Mouse (Mus musculus): ENCODE data around the gene Abhd14a. TPM values are rescaled to one million over a fixed set of nuclear protein-coding genes. Genes with fewer than 3 reads are reported as not detected.

Gene Abhd14a
- total and polyA plus RNA-seq, 3 experiments = 18.7 to 33.2 (median 21.8) TPM

DNA sequence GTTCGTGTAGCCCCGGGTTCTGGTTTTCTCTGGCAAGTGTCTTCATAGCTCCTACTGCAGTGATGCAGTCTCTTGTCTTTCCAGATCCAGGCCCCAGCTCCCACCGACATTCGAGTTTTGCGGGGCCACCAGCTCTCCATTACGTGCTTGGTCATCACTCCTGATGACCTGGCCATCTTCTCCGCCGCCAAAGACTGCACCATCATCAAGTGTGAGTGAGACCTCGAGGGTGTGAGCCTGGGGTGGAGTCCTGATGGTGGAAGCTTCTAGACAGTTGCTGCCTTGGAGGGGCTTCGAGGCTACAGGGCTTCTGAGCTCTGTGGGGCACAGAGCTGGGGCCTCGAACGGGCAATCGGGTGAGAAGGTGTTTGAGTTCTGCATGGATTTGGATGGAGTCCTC, 34.2 kb upstream of the Abhd14a start:
- Histone ChIP-seq H3K27me3 (ENCODE audit: control insufficient read depth, insufficient read depth, low read length) (no peaks in the 10 kb centered on the region), H3K36me3 (ENCODE audit: control insufficient read depth, insufficient read depth, low read length) (no peaks in the 10 kb centered on the region), H3K79me2 (replicated peaks; ENCODE audit: control insufficient read depth, insufficient read depth, low read length) (no peaks in the 10 kb centered on the region), H3K27ac (no peak overlapping the region), H3K9ac (ENCODE audit: low read depth, low read length) (no peak overlapping the region), H3K4me1 (ENCODE audit: control insufficient read depth, insufficient read depth, low read length) (peaks cover 5% of the 10 kb centered on the region; the same call in 1 of the 2 replicates), H3K4me3 (no peak overlapping the region)
- TF ChIP-seq EP300 (IDR thresholded peaks at IDR 0.05; ENCODE audit: insufficient read depth, low read depth, low read length) (no peak), POLR2A (IDR thresholded peaks at IDR 0.05; ENCODE audit: insufficient read depth, low read depth, low read length) (no peak), CTCF (IDR thresholded peaks at IDR 0.05) (no peak)
- intact Hi-C loops (cut with DNase I) = no loop called here
- DNase-seq = peak in 1 of 2 experiments; percentile 9
- WGBS = 88% methylated on average over 13 of the region's 13 CpGs

- Histone ChIP-seq H3K4me1 (ENCODE audit: control insufficient read depth, insufficient read depth, low read length) (peaks cover 7% of the 10 kb centered on the region), H3K27ac (no peak overlapping the region), H3K9ac (ENCODE audit: low read depth, low read length) (no peak overlapping the region), H3K4me3 (no peak overlapping the region), H3K27me3 (ENCODE audit: control insufficient read depth, insufficient read depth, low read length) (no peaks in the 10 kb centered on the region), H3K36me3 (ENCODE audit: control insufficient read depth, insufficient read depth, low read length) (no peaks in the 10 kb centered on the region), H3K79me2 (replicated peaks; ENCODE audit: control insufficient read depth, insufficient read depth, low read length) (no peaks in the 10 kb centered on the region)
- WGBS = 86% methylated on average over 15 of the region's 15 CpGs
- DNase-seq = peak in 1 of 2 experiments; percentile 12
- intact Hi-C loops (cut with DNase I) = no loop called here
- TF ChIP-seq EP300 (IDR thresholded peaks at IDR 0.05; ENCODE audit: insufficient read depth, low read depth, low read length) (no peak), POLR2A (IDR thresholded peaks at IDR 0.05; ENCODE audit: insufficient read depth, low read depth, low read length) (no peak), CTCF (IDR thresholded peaks at IDR 0.05) (no peak)
Measured at GRCm38 (mm10) chr9:106481075-106481474, 33.6 kb upstream of the Abhd14a start.

- Histone ChIP-seq H3K27ac (no peak overlapping the region), H3K79me2 (replicated peaks; ENCODE audit: control insufficient read depth, insufficient read depth, low read length) (no peaks in the 10 kb centered on the region), H3K4me1 (ENCODE audit: control insufficient read depth, insufficient read depth, low read length) (peaks cover 8% of the 10 kb centered on the region), H3K4me3 (no peak overlapping the region), H3K9ac (ENCODE audit: low read depth, low read length) (no peak overlapping the region), H3K27me3 (ENCODE audit: control insufficient read depth, insufficient read depth, low read length) (no peaks in the 10 kb centered on the region), H3K36me3 (ENCODE audit: control insufficient read depth, insufficient read depth, low read length) (no peaks in the 10 kb centered on the region)
- DNase-seq = no peak
- WGBS = 84% methylated on average over 7 of the region's 7 CpGs
- intact Hi-C loops (cut with DNase I) = no loop called here
- TF ChIP-seq CTCF (IDR thresholded peaks at IDR 0.05) = no peak
- TF ChIP-seq POLR2A (IDR thresholded peaks at IDR 0.05; ENCODE audit: insufficient read depth, low read depth, low read length) = no peak
- TF ChIP-seq EP300 (IDR thresholded peaks at IDR 0.05; ENCODE audit: insufficient read depth, low read depth, low read length) = no peak
Measured at GRCm38 (mm10) chr9:106480541-106480940, 33.1 kb upstream of the Abhd14a start.

DNA sequence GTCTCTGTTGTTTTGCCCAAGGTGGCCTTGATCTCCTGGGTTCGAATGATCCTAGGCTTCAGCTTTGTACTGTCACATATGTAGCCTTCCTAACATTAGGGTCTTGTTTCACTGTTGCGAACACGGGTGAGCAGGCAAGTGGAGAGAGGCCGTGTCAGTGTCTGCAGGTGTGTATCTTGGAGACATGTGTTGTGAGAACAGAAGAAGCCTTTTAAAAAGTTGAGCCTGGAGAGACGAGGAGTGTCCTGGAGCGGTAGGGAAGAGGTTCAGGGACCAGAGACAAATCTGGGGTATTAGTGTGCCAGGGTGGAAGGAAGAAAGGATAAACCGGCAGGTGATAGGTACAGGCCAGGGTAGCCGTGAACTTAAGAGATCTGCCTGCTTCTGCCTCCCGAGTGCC, 30.6 kb upstream of the Abhd14a start:
- H3K36me3 ChIP-seq (ENCODE audit: control insufficient read depth, insufficient read depth, low read length) = no peaks in the 10 kb centered on the region
- peaks cover 9% of the 10 kb centered on the region for H3K4me1 ChIP-seq (ENCODE audit: control insufficient read depth, insufficient read depth, low read length)
- peak; percentile 1 to 13 for DNase-seq
- 0 out of 2 replicates have a peak overlapping the region, but pooled peaks have one; percentile 54 for H3K9ac ChIP-seq (ENCODE audit: low read depth, low read length)
- no peaks in the 10 kb centered on the region for H3K79me2 ChIP-seq (replicated peaks; ENCODE audit: control insufficient read depth, insufficient read depth, low read length)
- H3K27ac ChIP-seq = no peak overlapping the region
- peak overlapping the region; percentile 74; the same call in 1 of the 2 replicates for H3K4me3 ChIP-seq
- 71% methylated on average over 9 of the region's 9 CpGs for WGBS
- no peaks in the 10 kb centered on the region for H3K27me3 ChIP-seq (ENCODE audit: control insufficient read depth, insufficient read depth, low read length)
- intact Hi-C loops (cut with DNase I) = loop anchor here (5.0 kb wide), 3 partner anchors 111 to 191 kb away; partner anchors contain the start of gene Dusp7
- TF ChIP-seq POLR2A (IDR thresholded peaks at IDR 0.05; ENCODE audit: insufficient read depth, low read depth, low read length) (no peak), CTCF (IDR thresholded peaks at IDR 0.05) (no peak), EP300 (IDR thresholded peaks at IDR 0.05; ENCODE audit: insufficient read depth, low read depth, low read length) (no peak)

GRCm38 (mm10) chr9:106477649-106478048, 30.2 kb upstream of the Abhd14a start:
- Histone ChIP-seq H3K27me3 (ENCODE audit: control insufficient read depth, insufficient read depth, low read length) (no peaks in the 10 kb centered on the region), H3K4me1 (ENCODE audit: control insufficient read depth, insufficient read depth, low read length) (peaks cover 9% of the 10 kb centered on the region), H3K36me3 (ENCODE audit: control insufficient read depth, insufficient read depth, low read length) (no peaks in the 10 kb centered on the region), H3K27ac (peak overlapping the region; percentile 69), H3K9ac (ENCODE audit: low read depth, low read length) (peak overlapping the region; percentile 54), H3K4me3 (peak overlapping the region; percentile 74), H3K79me2 (replicated peaks; ENCODE audit: control insufficient read depth, insufficient read depth, low read length) (no peaks in the 10 kb centered on the region)
- no peak for DNase-seq
- intact Hi-C loops (cut with DNase I) = loop anchor here (1.0 to 5.0 kb wide), 5 partner anchors 49 to 190 kb away; partner anchors contain the start of genes Dusp7 and Rpl29
- no peak for TF ChIP-seq EP300 (IDR thresholded peaks at IDR 0.05; ENCODE audit: insufficient read depth, low read depth, low read length)
- 1% methylated on average over 16 of the region's 16 CpGs for WGBS

DNA sequence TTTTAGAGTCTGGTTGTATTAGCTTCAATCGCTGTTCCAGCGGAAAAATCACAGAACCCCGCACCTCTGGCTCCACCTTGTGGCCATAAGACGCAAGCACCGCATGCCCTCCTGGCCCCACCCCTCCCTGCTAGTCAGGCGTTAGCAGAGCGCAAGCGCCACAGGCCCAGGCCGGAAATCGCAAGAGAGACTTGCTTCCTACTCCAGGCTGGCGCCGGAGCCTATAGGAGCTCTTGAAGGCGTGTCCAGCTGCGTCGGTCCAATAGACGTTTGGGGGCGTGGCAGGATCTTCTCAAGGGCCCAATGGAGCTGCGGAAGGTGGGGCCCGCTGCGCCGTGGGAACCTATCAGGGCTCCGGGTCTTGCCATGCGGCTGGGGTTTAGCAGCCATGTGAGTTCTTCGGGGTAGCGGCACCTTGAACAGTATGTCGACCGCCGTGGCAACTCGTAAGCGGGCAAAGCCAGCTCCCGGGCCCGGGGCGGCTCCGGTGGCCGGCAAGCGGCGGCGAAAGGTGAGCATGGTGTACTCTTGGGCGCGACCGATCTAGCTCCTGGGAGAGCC, 29.5 kb upstream of the Abhd14a start, which contains the start of gene Parp3:
Gene Parp3, minus strand, starts transcription at position 26 of the 561 bp plus-strand sequence.
- WGBS = under 1% methylated on average over 41 of the region's 41 CpGs
- DNase-seq = peak; percentile 98 to 100
- TF ChIP-seq CTCF (IDR thresholded peaks at IDR 0.05) = peak; percentile 99
- TF ChIP-seq EP300 (IDR thresholded peaks at IDR 0.05; ENCODE audit: insufficient read depth, low read depth, low read length) = peak; percentile 91
- no peak for TF ChIP-seq POLR2A (IDR thresholded peaks at IDR 0.05; ENCODE audit: insufficient read depth, low read depth, low read length)

More for the DNA sequence above, 29.5 kb upstream of the Abhd14a start, which contains the start of gene Parp3:
- Histone ChIP-seq H3K79me2 (replicated peaks; ENCODE audit: control insufficient read depth, insufficient read depth, low read length) (no peaks in the 10 kb centered on the region), H3K4me1 (ENCODE audit: control insufficient read depth, insufficient read depth, low read length) (peaks cover 13% of the 10 kb centered on the region), H3K27me3 (ENCODE audit: control insufficient read depth, insufficient read depth, low read length) (no peaks in the 10 kb centered on the region), H3K9ac (ENCODE audit: low read depth, low read length) (peak within 1 kb of the TSS; percentile 54), H3K27ac (peak within 1 kb of the TSS; percentile 96), H3K36me3 (ENCODE audit: control insufficient read depth, insufficient read depth, low read length) (no peaks in the 10 kb centered on the region), H3K4me3 (peak within 1 kb of the TSS; percentile 74)
- intact Hi-C loops (cut with DNase I) = loop anchor here (1.0 to 5.0 kb wide), 6 partner anchors 29 to 190 kb away; partner anchors contain the start of genes Dusp7 and Rpl29
